Mouse (Mus musculus): ENCODE results near the gene Otud5.
"Not testable (repeated sequence)": the region's sequence is repeated elsewhere in the genome, so short reads cannot be mapped to it uniquely, and the experiment has no call there.

The Otud5 gene

DNA sequence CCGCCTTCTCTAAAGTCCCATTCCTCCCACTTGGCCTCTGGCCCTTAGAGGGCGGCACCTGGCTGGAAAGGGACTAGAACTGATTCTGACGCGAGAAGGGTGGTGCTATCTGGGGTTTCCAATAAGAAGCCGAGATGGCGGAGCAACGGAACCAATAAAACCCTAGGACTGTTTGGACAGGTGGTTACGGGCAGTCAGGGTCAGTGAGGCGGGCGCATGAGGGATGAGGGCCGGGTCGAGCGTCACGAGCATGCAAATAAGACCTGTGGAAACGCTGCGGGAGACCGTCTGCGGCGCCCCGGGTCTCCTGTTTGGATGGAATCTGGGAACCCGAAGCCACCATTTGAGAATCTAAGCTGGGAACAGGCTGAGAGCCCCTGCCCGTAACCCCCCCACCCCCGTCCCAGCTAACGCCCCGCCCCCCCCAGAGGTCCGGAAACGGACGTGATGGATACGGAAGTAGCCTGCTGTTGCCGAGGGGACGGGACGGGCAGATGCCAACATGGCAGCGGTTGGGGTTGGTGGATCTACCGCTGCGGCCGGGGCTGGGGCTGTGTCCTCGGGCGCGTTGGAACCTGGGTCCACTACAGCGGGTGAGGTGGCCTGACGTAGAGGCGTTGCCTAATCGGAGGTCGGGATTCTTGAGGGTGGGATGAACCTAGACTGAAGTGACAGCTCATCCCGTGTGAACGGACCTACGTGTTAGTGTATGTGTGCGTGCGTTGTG lies 42.8 kb downstream of the Otud5 start, which contains the start of gene Slc35a2:
TSS of gene Slc35a2 (plus strand) at position 188 of the 727 bp plus-strand sequence.
- DNase-seq: peak; percentile 80 to 89

DNA sequence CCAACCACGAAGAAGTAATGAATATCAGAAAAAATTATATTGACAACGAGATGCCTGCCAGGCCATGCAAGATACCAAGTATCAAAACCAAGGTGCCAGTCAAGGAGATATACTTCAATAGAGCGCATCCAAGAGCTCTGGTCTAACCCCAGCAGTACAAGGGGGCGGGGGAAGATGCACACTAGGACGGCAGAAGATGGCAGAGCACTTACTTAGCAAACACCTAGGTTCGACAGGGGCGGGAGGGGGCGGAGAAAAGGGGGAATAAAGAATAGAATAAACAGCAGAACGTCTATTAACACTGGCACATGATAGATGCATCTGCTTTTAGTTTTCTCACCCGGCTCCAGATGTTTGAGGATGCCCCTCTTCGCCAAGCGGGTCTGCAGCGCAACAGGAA lies 57.0 kb downstream of the Otud5 start:
- no peak for DNase-seq

DNA sequence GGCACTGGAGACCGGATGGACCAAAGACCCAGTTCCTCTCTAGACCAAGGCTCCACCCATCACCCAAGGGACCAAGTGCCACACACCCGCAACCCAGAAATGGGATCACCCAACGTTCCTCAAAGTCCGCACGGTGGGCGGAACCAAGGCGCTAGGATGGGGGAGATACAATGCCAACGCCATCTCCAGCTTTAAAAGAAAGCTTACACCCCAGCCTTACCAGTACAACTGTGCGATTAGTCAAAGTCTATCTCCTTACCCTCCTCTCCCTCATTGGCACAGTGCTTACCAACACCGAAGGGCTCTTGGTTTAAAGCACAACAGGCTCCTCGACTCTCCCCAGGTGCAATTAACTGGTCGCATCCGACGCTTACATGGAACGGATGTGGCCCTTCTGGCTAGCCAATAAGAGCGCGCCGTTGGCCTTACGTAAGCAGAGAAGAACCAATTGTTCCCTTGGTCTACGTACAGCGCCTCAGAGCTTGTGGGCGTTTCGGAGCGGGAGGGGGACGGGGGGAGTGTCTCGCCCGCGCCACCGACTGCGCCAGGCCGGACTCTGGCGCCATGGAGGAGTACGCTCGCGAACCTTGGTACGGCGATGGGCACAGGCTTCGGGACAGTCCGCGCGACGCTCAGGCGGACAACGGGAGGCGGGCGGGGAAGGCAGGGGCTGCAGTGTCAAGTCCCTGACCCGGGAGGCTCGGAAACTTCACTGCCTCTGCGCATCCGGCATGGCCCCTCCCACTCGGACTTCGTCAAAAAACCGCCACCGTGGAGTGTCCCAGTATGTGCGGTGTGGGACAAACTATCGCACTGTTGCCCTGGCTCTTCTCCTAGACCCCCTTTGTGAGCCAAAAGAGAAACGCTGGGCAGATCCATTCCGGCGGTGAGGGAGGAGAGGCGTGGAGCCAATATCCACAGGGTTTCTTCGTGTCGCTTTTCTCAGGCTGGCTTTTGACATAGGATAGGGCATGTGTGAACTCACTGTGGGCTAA lies 58.0 kb downstream of the Otud5 start, which contains the start of the genes Pqbp1 and Timm17b:
TSS of gene Pqbp1 (minus strand) at position 390 of the 995 bp plus-strand sequence.
TSS of gene Timm17b (plus strand) at position 478 of the 995 bp plus-strand sequence.
- peak; percentile 88 to 94 for DNase-seq

DNA sequence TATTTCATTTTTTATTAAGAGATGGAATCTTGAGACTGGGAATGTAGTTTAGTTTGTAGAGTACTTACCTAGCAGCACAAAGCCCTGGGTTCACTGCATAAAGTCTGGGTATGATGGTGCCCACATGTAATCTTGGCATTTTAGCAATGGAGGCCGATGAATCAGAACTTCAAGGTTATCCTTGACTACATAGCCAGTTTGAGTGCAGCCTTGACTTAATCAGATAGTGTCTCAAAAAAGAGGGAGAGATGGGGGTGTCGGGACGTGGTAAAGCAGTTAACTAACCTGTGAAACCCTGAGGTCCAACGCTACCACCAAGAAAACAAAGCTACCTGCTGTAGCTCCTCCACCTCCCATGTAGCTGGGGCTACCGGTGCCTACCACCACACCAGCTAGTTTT lies 63.3 kb downstream of the Otud5 start:
- no peak for DNase-seq

DNA sequence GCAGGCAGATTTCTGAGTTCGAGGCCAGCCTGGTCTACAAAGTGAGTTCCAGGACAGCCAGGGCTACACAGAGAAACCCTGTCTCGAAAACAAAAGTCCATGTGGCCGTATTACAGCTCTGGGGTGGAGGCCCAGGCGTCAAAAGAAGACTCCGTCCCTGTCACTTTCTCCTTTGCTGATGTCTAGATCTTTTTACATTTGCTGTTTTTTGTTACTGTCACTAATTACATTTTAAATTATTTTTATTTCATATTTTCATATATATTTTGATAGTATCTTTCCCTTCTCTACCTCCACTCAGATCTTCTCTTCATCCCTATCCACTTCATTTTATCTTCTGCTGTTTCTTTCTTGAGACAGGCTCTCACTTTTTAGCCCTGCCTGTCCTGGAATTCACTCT lies 66.6 kb downstream of the Otud5 start, which contains the start of gene Gm10491:
TSS of gene Gm10491 (minus strand) at position 101 of the 400 bp plus-strand sequence.
- no peak for DNase-seq

DNA sequence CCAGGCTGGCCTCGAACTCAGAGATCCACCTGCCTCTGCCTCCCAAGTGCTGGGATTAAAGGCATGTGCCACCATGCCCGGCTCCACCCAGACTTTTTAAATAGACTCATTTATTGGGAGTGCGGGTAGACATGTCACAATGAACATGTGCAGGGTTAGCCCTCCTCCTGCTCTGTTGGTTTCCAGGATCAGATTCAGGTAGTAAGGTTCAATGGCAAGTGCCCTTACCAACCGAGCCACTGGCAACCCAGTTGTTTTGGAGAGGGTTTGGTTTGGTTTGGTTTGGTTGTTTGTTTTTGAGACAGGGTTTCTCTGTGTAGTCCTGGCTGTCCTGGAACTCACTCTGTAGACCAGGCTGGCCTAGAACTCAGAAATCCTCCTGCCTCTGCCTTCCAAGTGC lies 68.1 kb downstream of the Otud5 start, which contains the start of gene Gm10490:
TSS of gene Gm10490 (plus strand) at position 301 of the 400 bp plus-strand sequence.
- DNase-seq: not testable (repeated sequence)

DNA sequence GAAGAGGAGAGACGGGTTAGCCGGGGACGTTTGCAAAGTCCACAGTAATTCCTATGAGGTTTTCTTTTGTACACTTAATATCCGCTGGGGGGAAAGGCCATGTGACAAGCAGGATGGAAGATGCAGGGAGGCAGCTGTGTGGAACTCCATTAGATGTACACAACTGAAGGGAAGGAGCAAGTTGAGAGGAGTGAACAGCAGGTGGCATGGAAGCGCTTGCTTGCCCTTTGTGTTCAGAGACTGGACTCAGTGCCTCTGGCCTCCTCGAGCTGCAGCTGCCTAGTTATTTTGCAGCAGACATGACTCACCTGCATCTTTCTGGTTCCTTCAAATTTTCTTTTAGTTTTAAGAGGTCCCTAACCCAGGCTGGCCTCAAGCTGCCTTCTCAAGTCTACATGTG lies 69.3 kb downstream of the Otud5 start:
- peak in 1 of 2 experiments; percentile 44 for DNase-seq

DNA sequence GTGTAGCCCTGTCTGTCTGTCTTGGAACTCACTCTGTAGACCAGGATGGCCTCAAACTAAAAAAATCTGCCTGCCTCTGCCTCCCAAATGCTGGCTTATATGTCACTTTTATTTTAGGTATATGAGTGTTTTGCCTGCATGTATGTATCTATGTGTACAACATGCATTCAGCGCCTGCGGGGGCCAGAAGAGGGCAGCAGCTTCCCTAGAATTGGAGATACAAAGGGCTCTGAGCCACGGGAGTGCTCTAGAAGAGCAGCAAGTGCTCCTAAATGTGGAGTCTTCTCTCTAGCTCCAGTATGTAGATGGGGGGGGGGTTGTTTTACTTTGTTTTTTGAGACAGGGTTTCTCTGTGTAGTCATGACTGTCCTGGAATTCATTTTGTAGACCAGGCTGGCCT lies 74.5 kb downstream of the Otud5 start:
- peak; percentile 42 to 72 for DNase-seq

DNA sequence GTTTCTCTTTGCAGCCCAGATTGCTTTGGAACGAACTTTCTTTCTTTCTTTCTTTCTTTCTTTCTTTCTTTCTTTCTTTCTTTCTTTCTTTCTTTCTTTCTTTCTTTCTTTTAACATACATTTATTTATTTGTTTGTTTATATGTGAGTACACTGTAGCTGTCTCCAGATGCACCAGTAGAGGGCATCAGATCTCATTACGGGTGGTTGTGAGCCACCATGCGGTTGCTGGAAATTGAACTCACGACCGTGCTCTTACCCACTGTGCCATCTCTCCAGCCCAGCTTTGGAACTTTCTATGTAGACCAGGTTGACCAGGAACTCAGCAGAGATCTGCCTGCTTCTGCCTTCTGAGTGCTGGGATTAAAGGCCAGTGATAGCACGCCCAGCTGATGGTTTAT lies 76.8 kb downstream of the Otud5 start:
- not testable (repeated sequence) for DNase-seq

DNA sequence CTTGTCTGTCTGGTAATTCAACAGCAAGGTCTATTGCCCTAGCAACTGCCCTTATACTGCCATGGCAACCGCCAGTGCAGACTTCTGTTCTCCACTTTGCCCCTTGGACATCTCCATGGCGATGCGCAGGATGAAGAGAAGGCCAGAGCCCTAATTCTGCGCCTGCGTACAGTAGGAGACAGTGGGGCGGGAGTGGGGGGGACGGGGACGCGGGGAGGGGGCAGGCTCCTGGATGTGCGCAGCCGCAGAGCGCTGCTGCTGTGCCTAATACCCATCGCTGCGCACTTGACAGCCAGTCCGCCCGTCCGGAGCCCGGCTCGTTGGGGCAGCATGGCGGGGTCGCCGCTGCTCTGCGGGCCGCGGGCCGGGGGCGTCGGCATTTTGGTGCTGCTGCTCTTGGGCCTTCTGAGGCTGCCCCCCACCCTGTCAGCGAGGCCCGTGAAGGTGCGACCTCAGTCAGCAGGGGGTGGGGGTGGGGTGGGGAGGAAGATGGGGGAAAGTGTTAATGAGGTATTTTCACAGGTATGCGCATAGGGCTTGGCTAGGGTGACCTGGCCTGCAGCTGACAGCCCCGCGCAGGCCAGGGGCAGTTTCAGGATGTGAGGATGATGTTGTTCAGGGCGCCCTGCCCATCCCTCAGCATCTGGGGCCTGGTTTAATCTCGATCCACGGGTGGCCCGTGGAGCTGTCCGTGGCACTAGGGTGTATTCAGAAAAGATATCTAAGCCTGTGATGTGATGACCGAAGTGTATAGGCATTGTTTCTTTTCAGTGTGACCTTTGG lies 78.6 kb downstream of the Otud5 start, which contains the start of gene Pcsk1n:
TSS of gene Pcsk1n (plus strand) at position 222 of the 783 bp plus-strand sequence.
- DNase-seq: peak; percentile 7 to 16

DNA sequence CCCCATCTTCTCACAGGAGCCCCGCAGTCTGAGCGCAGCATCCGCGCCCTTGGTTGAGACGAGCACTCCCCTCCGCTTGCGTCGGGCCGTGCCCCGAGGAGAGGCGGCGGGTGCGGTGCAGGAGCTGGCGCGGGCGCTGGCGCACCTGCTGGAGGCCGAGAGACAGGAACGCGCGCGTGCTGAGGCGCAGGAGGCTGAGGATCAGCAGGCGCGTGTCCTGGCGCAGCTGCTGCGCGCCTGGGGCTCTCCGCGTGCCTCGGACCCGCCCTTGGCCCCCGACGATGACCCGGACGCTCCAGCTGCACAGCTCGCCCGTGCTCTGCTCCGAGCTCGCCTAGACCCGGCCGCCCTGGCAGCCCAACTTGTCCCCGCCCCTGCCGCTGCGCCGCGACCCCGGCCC lies 80.9 kb downstream of the Otud5 start:
- peak in 1 of 2 experiments; percentile 23 for DNase-seq
